Mouse (Mus musculus) G1E (cell line): ENCODE data around the gene Lama5. TPM values are rescaled to one million over a fixed set of nuclear protein-coding genes. Genes with fewer than 3 reads are reported as not detected.

Experiments
- ATAC-seq: 2 replicates; pipeline ENCODE4 v1.8.0; 2016; ENCODE audit warnings: mild to moderate bottlenecking; ENCODE audit not compliant: insufficient number of reproducible peaks, poor library complexity, low FRiP score, severe bottlenecking; ENCODE audit errors: extremely low read depth
- DNase-seq: peaks from one replicate; pipeline ENCODE4 v3.0.0; 2012; ENCODE audit warnings: low spot score
- H3K27me3 ChIP-seq: 2 replicates; pipeline ENCODE4 v1.6.1; 2012; ENCODE audit warnings: mild to moderate bottlenecking, low read length, inconsistent platforms; ENCODE audit not compliant: insufficient read depth
- H3K36me3 ChIP-seq: replicated peaks from 2 replicates; pipeline ENCODE3; 2012; ENCODE audit warnings: mild to moderate bottlenecking, inconsistent platforms
- H3K4me1 ChIP-seq: 2 replicates; pipeline ENCODE4 v1.6.1; 2012; ENCODE audit warnings: low read depth, low read length, inconsistent platforms, mixed read lengths; ENCODE audit not compliant: insufficient read depth
- H3K4me3 ChIP-seq: 2 replicates; pipeline ENCODE4 v1.5.1; 2012; ENCODE audit warnings: low read depth, mild to moderate bottlenecking, inconsistent platforms, low read length, moderate library complexity, mixed read lengths
- H3K9me3 ChIP-seq: replicated peaks from 2 replicates; pipeline ENCODE4 v1.6.1; 2012; ENCODE audit warnings: inconsistent platforms
- CTCF ChIP-seq: IDR thresholded peaks from 2 replicates; pipeline ENCODE4 v1.5.1; 2012; ENCODE audit warnings: low read depth, low read length, inconsistent platforms, mixed read lengths
- GATA1 ChIP-seq: IDR thresholded peaks from 2 replicates; pipeline ENCODE4 v1.6.1; 2012; ENCODE audit warnings: borderline replicate concordance, low read length, inconsistent platforms, mixed read lengths
- GATA2 ChIP-seq: IDR thresholded peaks from 2 replicates; pipeline ENCODE4 v1.6.1; 2012; ENCODE audit warnings: low read depth, low read length, inconsistent platforms, borderline replicate concordance
- POLR2AphosphoS5 ChIP-seq: IDR thresholded peaks from 2 replicates; pipeline ENCODE4 v1.6.1; 2012; ENCODE audit warnings: low read depth, low read length, inconsistent platforms; ENCODE audit not compliant: insufficient replicate concordance
- TAL1 ChIP-seq: conservative IDR thresholded peaks from 2 replicates; pipeline ENCODE4 v1.6.1; 2012; ENCODE audit warnings: low read depth, low read length, inconsistent platforms, mixed read lengths
- polyA plus RNA-seq: library from polyadenylated mRNA; stranded (reverse); fragments of >175 nt; gene quantifications from 2 replicates; pipeline ENCODE4 v1.2.3, GENCODE M21; 2012
- total RNA-seq, 2 experiments: library from RNA; stranded (forward) in 1 of 2; stranded (reverse) in 1 of 2; fragments of 200-1000 nt in 1 of 2; fragments of >200 nt in 1 of 2; fragmentation: Nextera tagmentation in 1 of 2; gene quantifications; 2 replicates each; pipeline ENCODE4 v1.2.3; 2014 to 2017

Lama5 gene
- total and polyA plus RNA-seq, 3 experiments: 25.4 to 99.6 (median 69.2) TPM

DNA sequence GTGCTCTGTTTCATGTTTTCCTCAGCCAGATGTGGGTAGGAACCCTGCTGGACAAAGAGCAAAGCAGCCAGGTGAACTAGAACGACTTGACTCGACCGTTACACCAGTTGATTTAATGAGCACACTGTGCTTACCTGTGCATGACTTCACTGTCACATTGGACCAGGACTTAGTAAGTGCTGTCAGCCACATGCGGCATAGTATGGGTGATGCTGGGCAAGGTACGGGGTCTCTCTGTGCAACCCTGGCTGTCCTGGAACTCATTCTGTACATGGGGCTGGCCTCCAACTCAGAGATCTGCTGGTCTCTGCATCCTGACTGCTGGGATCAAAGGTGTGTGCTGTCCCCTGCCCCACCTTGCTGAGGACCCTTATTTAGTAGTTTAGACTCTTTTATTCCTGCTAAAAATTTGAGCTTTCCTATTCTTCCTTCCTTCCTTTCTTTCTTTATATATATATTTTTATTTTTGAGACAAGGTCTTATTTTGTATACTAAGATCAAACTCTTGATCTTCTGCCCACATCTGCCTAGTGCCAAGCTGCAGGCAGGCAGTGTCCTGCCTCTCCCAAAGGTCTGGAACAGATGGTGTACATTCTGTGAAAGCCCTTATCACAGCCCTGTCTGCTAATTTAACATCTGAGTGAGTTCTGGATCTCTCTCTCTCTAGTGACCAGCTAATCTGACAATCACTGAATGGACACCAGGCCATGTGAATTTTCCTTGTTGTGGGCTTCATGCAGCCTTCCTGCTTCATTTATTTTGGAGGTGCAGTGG lies 29.0 kb upstream of the Lama5 start:
- no peaks in the 10 kb centered on the region for H3K27me3 ChIP-seq
- TF ChIP-seq POLR2AphosphoS5 (no peak), GATA2 (no peak), TAL1 (no peak), GATA1 (no peak), CTCF (no peak)
- H3K4me1 ChIP-seq: peaks cover 52% of the 10 kb centered on the region
- H3K4me3 ChIP-seq: no peak overlapping the region
- H3K9me3 ChIP-seq: no peaks in the 10 kb centered on the region
- peaks cover 33% of the 10 kb centered on the region for H3K36me3 ChIP-seq
- DNase-seq (no peak), ATAC-seq (no peak)

DNA sequence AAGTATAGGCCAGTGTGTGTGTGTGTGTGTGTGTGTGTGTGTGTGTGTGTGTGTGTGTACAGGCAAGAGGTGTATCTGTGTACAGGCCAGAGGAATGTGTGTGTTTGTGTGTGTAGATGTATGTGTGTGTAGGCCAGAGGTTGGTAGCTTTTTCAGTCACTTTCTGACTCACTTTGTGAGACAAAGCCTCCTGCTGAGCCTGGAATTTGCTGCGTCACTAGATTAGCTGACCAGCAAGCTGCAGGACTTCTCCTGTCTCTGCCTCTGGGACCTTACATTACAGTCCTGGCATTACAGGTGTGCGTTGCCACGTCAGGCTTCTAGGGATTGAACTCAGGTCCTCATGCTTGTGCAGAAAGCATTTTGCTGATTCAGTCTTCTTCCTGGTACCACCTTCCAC lies 26.2 kb upstream of the Lama5 start:
- TF ChIP-seq POLR2AphosphoS5 (no peak), GATA2 (no peak), CTCF (no peak), TAL1 (no peak), GATA1 (no peak)
- H3K27me3 ChIP-seq: no peaks in the 10 kb centered on the region
- no peak overlapping the region for H3K4me3 ChIP-seq
- DNase-seq: no peak
- no peak for ATAC-seq
- H3K9me3 ChIP-seq: no peaks in the 10 kb centered on the region
- H3K4me1 ChIP-seq: peaks cover 52% of the 10 kb centered on the region
- H3K36me3 ChIP-seq: peaks cover 11% of the 10 kb centered on the region

DNA sequence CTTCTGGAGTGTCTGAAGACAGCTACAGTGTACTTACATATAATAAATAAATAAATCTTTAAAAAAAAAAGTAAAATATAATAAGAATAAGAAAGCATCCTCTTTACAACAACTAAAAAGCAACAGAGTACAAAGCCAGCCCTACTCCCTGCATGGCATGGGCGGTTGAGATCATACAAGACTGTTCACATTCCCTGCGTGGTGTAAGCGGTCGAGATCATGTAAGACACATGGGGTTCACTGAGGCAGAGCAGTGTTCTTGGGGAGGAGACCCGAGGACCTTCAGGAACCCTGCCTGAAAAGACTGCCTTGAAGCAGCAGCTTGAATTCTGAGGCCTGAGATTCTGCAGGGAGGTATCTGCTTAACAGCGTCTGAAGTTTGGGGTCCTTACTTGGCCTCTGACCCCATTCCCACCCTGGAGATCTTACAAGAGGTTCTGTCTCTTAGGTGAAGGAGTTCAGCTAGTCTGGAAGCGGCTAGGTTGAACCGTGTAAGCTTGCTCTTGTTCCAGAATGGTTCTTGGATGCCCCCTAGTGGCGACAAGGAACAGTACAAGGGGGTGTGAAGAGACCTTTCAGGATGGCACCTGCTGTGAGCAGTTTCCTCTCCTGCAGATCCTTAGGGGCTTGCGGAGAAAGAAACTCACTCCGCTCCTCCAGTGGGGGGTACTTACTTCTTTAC lies 25.4 kb upstream of the Lama5 start:
- Histone ChIP-seq H3K9me3 (peaks cover under 1% of the 10 kb centered on the region; the same call in 1 of the 2 replicates), H3K4me3 (no peak overlapping the region), H3K4me1 (peaks cover 44% of the 10 kb centered on the region), H3K27me3 (no peaks in the 10 kb centered on the region), H3K36me3 (peaks cover 11% of the 10 kb centered on the region)
- peak; percentile 97 for TF ChIP-seq CTCF
- no peak for TF ChIP-seq POLR2AphosphoS5
- TF ChIP-seq TAL1: no peak
- ATAC-seq (peak; percentile 60), DNase-seq (peak; percentile 72)

DNA sequence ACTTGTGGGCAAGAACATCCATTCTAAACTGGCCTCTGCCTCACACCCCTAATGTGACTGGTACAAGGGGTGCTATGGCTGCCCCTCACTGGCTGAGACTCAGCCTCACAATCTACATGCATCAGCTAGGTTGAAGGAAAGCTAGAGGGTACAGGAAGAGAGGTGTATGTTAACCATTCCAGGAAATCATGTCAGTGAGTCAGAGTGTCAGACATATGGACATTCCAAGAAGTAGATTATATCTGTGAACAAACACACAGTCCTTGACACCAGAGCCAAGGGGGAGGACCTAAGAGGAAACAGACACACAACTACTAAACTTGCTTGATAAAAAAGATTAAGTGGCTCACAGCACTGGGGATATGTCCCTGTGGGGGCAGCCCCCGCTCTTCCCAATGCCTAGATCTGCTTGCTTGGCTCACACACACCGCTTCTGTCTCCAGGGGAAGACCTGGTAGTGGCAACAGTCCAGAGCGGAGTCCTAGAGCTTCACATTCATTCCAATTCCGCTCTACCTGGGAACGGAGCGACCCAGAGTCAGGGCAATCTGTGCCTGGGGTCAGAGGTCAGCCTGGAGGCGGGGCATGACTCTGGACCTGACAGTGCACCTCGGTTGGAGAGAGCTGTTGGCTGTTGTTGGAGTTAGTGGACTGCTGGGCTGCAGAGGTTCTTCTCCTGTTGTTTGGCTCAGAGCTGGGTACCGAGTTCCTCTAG lies 23.4 kb upstream of the Lama5 start:
- Histone ChIP-seq H3K9me3 (peaks cover 3% of the 10 kb centered on the region; the same call in 1 of the 2 replicates), H3K4me1 (peaks cover 30% of the 10 kb centered on the region), H3K4me3 (peak overlapping the region; percentile 60; the same call in 1 of the 2 replicates), H3K36me3 (peaks cover 2% of the 10 kb centered on the region), H3K27me3 (no peaks in the 10 kb centered on the region)
- TF ChIP-seq GATA2 (no peak), POLR2AphosphoS5 (no peak)
- DNase-seq: peak; percentile 66
- peak; percentile 78 for ATAC-seq

DNA sequence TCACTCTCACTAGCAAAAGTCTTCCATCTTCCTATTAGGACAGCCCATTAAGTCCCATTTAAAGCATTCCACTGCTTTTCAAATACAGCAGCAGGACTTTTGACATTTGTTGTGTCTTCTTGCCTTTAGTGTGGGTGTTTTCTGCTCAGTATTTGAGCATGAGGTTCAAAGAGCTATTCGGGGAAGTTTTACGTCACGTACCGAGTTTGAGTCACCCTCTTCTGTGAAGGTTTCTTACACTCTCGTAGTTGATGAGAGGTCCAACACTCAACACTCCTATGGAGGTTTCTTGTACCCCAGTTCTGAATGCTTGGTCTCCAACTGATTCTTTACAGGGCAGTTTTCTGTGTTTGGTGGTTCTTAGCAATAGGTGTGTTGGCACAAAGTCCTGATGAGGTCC lies 22.3 kb upstream of the Lama5 start:
- TF ChIP-seq POLR2AphosphoS5 (no peak), CTCF (no peak), GATA1 (no peak), GATA2 (no peak), TAL1 (no peak)
- no peaks in the 10 kb centered on the region for H3K27me3 ChIP-seq
- peaks cover 30% of the 10 kb centered on the region for H3K4me1 ChIP-seq
- no peaks in the 10 kb centered on the region for H3K36me3 ChIP-seq
- DNase-seq (no peak), ATAC-seq (no peak)
- no peak overlapping the region for H3K4me3 ChIP-seq
- peaks cover 3% of the 10 kb centered on the region; the same call in 1 of the 2 replicates for H3K9me3 ChIP-seq

DNA sequence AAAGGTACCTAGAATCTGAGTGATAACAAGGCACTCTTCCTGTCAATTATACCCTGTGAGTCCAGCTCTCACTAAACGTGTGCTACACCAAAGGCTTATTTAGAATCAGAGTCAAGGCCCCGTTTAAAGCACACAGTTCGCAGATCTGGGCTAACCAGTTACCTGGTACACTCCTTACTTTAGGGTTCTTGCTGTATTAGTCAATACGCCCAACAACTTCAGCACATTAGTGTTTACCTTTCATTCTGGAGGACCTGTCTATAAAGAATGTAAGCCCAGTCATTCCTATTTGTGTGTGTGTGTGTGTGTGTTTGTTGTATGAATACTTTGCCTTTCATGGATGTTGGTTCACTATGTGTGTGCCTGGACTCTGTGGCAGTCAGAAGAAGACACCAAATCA lies 17.4 kb upstream of the Lama5 start:
- Histone ChIP-seq H3K4me3 (no peak overlapping the region), H3K36me3 (no peaks in the 10 kb centered on the region), H3K27me3 (no peaks in the 10 kb centered on the region), H3K4me1 (peaks cover 27% of the 10 kb centered on the region), H3K9me3 (peaks cover 12% of the 10 kb centered on the region)
- ATAC-seq (no peak), DNase-seq (no peak)
- no peak for TF ChIP-seq GATA1
- no peak for TF ChIP-seq GATA2
- no peak for TF ChIP-seq TAL1
- no peak for TF ChIP-seq CTCF
- TF ChIP-seq POLR2AphosphoS5: no peak

DNA sequence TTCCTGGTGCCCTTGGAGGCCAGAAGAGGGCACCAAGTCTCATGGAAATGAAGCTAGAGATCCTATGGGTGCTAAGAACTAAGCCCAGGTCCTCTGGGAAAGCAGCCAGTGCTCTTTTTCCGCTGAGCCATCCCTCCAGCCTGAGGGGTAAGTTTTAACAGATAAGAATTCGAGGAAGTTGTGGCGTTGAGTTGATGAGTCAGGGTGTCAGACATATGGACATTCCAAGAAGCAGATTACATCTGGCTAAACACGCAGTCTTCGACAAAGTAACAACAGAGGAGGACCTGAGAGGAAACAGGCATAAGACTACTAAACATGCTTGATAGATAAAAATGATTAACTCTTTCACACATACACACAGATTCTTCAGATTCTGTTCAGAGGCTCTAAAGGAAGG lies 12.9 kb upstream of the Lama5 start:
- ATAC-seq: peak; percentile 32
- Histone ChIP-seq H3K36me3 (peaks cover 1% of the 10 kb centered on the region), H3K27me3 (no peaks in the 10 kb centered on the region), H3K4me3 (no peak overlapping the region), H3K4me1 (peaks cover 68% of the 10 kb centered on the region), H3K9me3 (peaks cover 11% of the 10 kb centered on the region)
- no peak for DNase-seq
- TF ChIP-seq POLR2AphosphoS5 (no peak), CTCF (no peak), TAL1 (peak; percentile 46; the same call in 1 of the 2 replicates)
